ENCODE assay signal across 12 mouse cellular contexts in genomic region chr11:96315344-96315681, GRCm38 (mm10). TPM values are rescaled to one million over a fixed set of nuclear protein-coding genes. Genes with fewer than 3 reads are reported as not detected.
DNase-seq lines count a peak whose midpoint lies in the region; ATAC-seq lines count a peak whose summit lies in the region.
"Had no signal": no experiment of that assay in that cellular context is flagged by ENCODE, and none has a peak within 500 bp of the region (broad histone marks: within the 10 kb centered on the region; RNA-seq: fewer than 3 reads in every experiment).

No protein-coding gene starts in this region.

- 0 out of 2 replicates have a peak, but pooled peaks cover 4% of the 10 kb centered on the region for H3K36me3 ChIP-seq in kidney, embryonic 16.5 days (ENCODE audit: insufficient read depth, low read length)
- H3K36me3 ChIP-seq in intestine, embryonic 15.5 days: no peaks in the 10 kb centered on the region
- H3K36me3 ChIP-seq in neural tube, embryonic 11.5 days (ENCODE audit: control insufficient read depth, insufficient read depth, low read length): no peaks in the 10 kb centered on the region; the same call in 1 of the 2 replicates

- H3K9me3 ChIP-seq in kidney, embryonic 16.5 days (ENCODE audit: low read length): no peaks in the 10 kb centered on the region
- no peaks in the 10 kb centered on the region for H3K9me3 ChIP-seq in intestine, embryonic 15.5 days
- H3K9me3 ChIP-seq in neural tube, embryonic 11.5 days (ENCODE audit: control insufficient read depth, low read length): no peaks in the 10 kb centered on the region

- peak overlapping the region; percentile 71 for H3K4me3 ChIP-seq in kidney, embryonic 16.5 days (ENCODE audit: low read length)
- peak overlapping the region; percentile 39 for H3K4me3 ChIP-seq in intestine, embryonic 15.5 days (replicated peaks)
- peak overlapping the region; percentile 96 for H3K4me3 ChIP-seq in neural tube, embryonic 11.5 days (ENCODE audit: low read depth, low read length)

- peaks cover 66% of the 10 kb centered on the region for H3K4me1 ChIP-seq in kidney, embryonic 16.5 days (ENCODE audit: insufficient read depth, low read length)
- H3K4me1 ChIP-seq in intestine, embryonic 15.5 days (replicated peaks): peaks cover 35% of the 10 kb centered on the region
- peaks cover 32% of the 10 kb centered on the region for H3K4me1 ChIP-seq in neural tube, embryonic 11.5 days (ENCODE audit: control insufficient read depth, insufficient read depth, low read length)

- 10% methylated on average over 5 of the region's 5 CpGs for whole genome bisulfite sequencing in kidney, embryonic 16.5 days
- 21% methylated on average over 5 of the region's 5 CpGs for WGBS in intestine, embryonic 15.5 days
- WGBS in neural tube, embryonic 11.5 days: 0% methylated on average over 5 of the region's 5 CpGs

- H3K27me3 ChIP-seq in kidney, embryonic 16.5 days (ENCODE audit: insufficient read depth, low read length): no peaks in the 10 kb centered on the region
- H3K27me3 ChIP-seq in intestine, embryonic 15.5 days (replicated peaks): peaks cover 7% of the 10 kb centered on the region
- no peaks in the 10 kb centered on the region for H3K27me3 ChIP-seq in neural tube, embryonic 11.5 days (ENCODE audit: control insufficient read depth, insufficient read depth, low read length)

- no peak for ATAC-seq in kidney, embryonic 16.5 days (ENCODE audit: low FRiP score, low TSS enrichment)
- no peak for ATAC-seq in intestine, embryonic 15.5 days
- no peak for ATAC-seq in neural tube, embryonic 11.5 days (ENCODE audit: insufficient read depth, low FRiP score, low TSS enrichment)
- ATAC-seq: forebrain, embryonic 14.5 days had no signal

- H3K9ac ChIP-seq in kidney, embryonic 16.5 days (replicated peaks; ENCODE audit: low read length): peak overlapping the region; percentile 90
- H3K9ac ChIP-seq in intestine, embryonic 15.5 days: peak overlapping the region; percentile 57
- peak overlapping the region; percentile 100 for H3K9ac ChIP-seq in neural tube, embryonic 11.5 days (ENCODE audit: low read length)

- peak; percentile 75 for DNase-seq in adrenal gland, adult 2 months
- DNase-seq in adrenal gland, adult 8-10 months: no peak
- DNase-seq in kidney, adult 8-10 months: no peak
- no peak for DNase-seq in neural tube, embryonic 11.5 days (ENCODE audit: low spot score)
- DNase-seq in yolk sac, embryonic 10.5 days (ENCODE audit: low spot score): no peak
- no peak for DNase-seq in frontal cortex, postnatal 10 days (ENCODE audit: low spot score in 2 of 2)

- peak overlapping the region; percentile 90 for H3K4me2 ChIP-seq in kidney, embryonic 16.5 days (replicated peaks; ENCODE audit: low read depth, low read length)
- H3K4me2 ChIP-seq in intestine, embryonic 15.5 days (replicated peaks): peak overlapping the region; percentile 81
- H3K4me2 ChIP-seq in neural tube, embryonic 11.5 days (ENCODE audit: low read depth): peak overlapping the region; percentile 100

- H3K27ac ChIP-seq in kidney, embryonic 16.5 days (ENCODE audit: low read length): peak overlapping the region; percentile 99
- peak overlapping the region; percentile 90 for H3K27ac ChIP-seq in intestine, embryonic 15.5 days
- H3K27ac ChIP-seq in neural tube, embryonic 11.5 days (ENCODE audit: low read depth, low read length): peak overlapping the region; percentile 100

RNA-seq across cellular contexts. Expression of gene Hoxb4, which starts 2.8 kb away (rescaled TPM):
- 10 to 100 TPM; 16.7 to 21.8 TPM for total RNA-seq in adrenal gland, adult 2 months (2021)
- polyA plus RNA-seq in adrenal gland, adult 2 months (2012; rRNA removed): 27.9 and 30.0 TPM in 2 replicates
- 10 to 100 TPM; 19.9 to 45.3 (median 27.0) TPM for total RNA-seq in adrenal gland, adult 8-10 months (2022)
- polyA plus RNA-seq in kidney, embryonic 16.5 days (2015; fragmentation: Nextera tagmentation; extraction: Ambion mirVana): 4.1 and 6.2 TPM in 2 replicates
- polyA plus RNA-seq in intestine, embryonic 15.5 days (2015; fragmentation: Nextera tagmentation; extraction: Ambion mirVana): 2.8 and 3.2 TPM in 2 replicates
- 3.1 and 3.8 TPM in 2 replicates for polyA plus RNA-seq in neural tube, embryonic 11.5 days (2014; fragmentation: Nextera tagmentation; extraction: Ambion mirVana)
- total RNA-seq: layer of hippocampus, adult 18-20 months had no signal
- polyA plus RNA-seq: forebrain, embryonic 14.5 days had no signal

RNA-seq across cellular contexts. Expression of gene Hoxb3, which starts 7.8 kb away (rescaled TPM):
- 10 to 100 TPM; 20.1 to 21.9 TPM for total RNA-seq in adrenal gland, adult 2 months (2021)
- 89.4 and 94.9 TPM in 2 replicates for polyA plus RNA-seq in adrenal gland, adult 2 months (2012; rRNA removed)
- 10 to 100 TPM; 19.4 to 61.4 (median 27.9) TPM for total RNA-seq in adrenal gland, adult 8-10 months (2022)
- polyA plus RNA-seq in kidney, embryonic 16.5 days (2015; fragmentation: Nextera tagmentation; extraction: Ambion mirVana): 3.7 and 4.3 TPM in 2 replicates
- polyA plus RNA-seq in intestine, embryonic 15.5 days (2015; fragmentation: Nextera tagmentation; extraction: Ambion mirVana): 1.8 and 2.7 TPM in 2 replicates
- polyA plus RNA-seq in neural tube, embryonic 11.5 days (2014; fragmentation: Nextera tagmentation; extraction: Ambion mirVana): 10.3 and 14.2 TPM in 2 replicates
- total RNA-seq: layer of hippocampus, adult 18-20 months had no signal
- polyA plus RNA-seq: forebrain, embryonic 14.5 days had no signal

RNA-seq across cellular contexts. Expression of gene Hoxb5, which starts 12.2 kb away (rescaled TPM):
- total RNA-seq in adrenal gland, adult 2 months (2021): 10 to 100 TPM; 15.2 to 31.6 TPM
- 43.4 and 45.6 TPM in 2 replicates for polyA plus RNA-seq in adrenal gland, adult 2 months (2012; rRNA removed)
- 10 to 100 TPM; 25.2 to 38.3 (median 26.7) TPM for total RNA-seq in adrenal gland, adult 8-10 months (2022)
- polyA plus RNA-seq in kidney, embryonic 16.5 days (2015; fragmentation: Nextera tagmentation; extraction: Ambion mirVana): 19.2 and 24.3 TPM in 2 replicates
- 27.2 and 31.3 TPM in 2 replicates for polyA plus RNA-seq in intestine, embryonic 15.5 days (2015; fragmentation: Nextera tagmentation; extraction: Ambion mirVana)
- polyA plus RNA-seq in neural tube, embryonic 11.5 days (2014; fragmentation: Nextera tagmentation; extraction: Ambion mirVana): 49.0 and 49.1 TPM in 2 replicates
- total RNA-seq: common myeloid progenitor, adult 5-6 weeks; layer of hippocampus, adult 18-20 months had no signal
- polyA plus RNA-seq: forebrain, embryonic 14.5 days had no signal

RNA-seq across cellular contexts. Expression of gene Hoxb6, which starts 23.0 kb away (rescaled TPM):
- total RNA-seq in adrenal gland, adult 2 months (2021): 10 to 100 TPM; 33.0 to 72.2 TPM
- 201 and 210 TPM in 2 replicates for polyA plus RNA-seq in adrenal gland, adult 2 months (2012; rRNA removed)
- 10 to 100 TPM; 56.4 to 77.8 (median 59.5) TPM for total RNA-seq in adrenal gland, adult 8-10 months (2022)
- polyA plus RNA-seq in kidney, embryonic 16.5 days (2015; fragmentation: Nextera tagmentation; extraction: Ambion mirVana): 50.3 and 55.7 TPM in 2 replicates
- polyA plus RNA-seq in intestine, embryonic 15.5 days (2015; fragmentation: Nextera tagmentation; extraction: Ambion mirVana): 14.4 and 16.1 TPM in 2 replicates
- 81.4 and 87.2 TPM in 2 replicates for polyA plus RNA-seq in neural tube, embryonic 11.5 days (2014; fragmentation: Nextera tagmentation; extraction: Ambion mirVana)
- total RNA-seq: common myeloid progenitor, adult 5-6 weeks; layer of hippocampus, adult 18-20 months had no signal
- polyA plus RNA-seq: forebrain, embryonic 14.5 days had no signal

RNA-seq across cellular contexts. Expression of gene Hoxb7, which starts 28.9 kb away (rescaled TPM):
- 10 to 100 TPM; 46.4 to 46.7 TPM for total RNA-seq in adrenal gland, adult 2 months (2021)
- 48.8 and 55.9 TPM in 2 replicates for polyA plus RNA-seq in adrenal gland, adult 2 months (2012; rRNA removed)
- total RNA-seq in adrenal gland, adult 8-10 months (2022): 10 to 100 TPM; 44.6 to 62.9 (median 53.0) TPM
- polyA plus RNA-seq in kidney, embryonic 16.5 days (2015; fragmentation: Nextera tagmentation; extraction: Ambion mirVana): 60.9 and 68.3 TPM in 2 replicates
- polyA plus RNA-seq in intestine, embryonic 15.5 days (2015; fragmentation: Nextera tagmentation; extraction: Ambion mirVana): 10.7 and 12.4 TPM in 2 replicates
- polyA plus RNA-seq in neural tube, embryonic 11.5 days (2014; fragmentation: Nextera tagmentation; extraction: Ambion mirVana): 65.5 and 65.9 TPM in 2 replicates
- total RNA-seq: common myeloid progenitor, adult 5-6 weeks; layer of hippocampus, adult 18-20 months had no signal
- polyA plus RNA-seq: forebrain, embryonic 14.5 days; testis, adult 2 months had no signal

Comparison
In these comparisons a context has a peak if more than half of its experiments do, and no peak if none do; other contexts are left out.
1. H3K4me3 ChIP-seq: peak in every context shown above with its lines; median percentile 96 in neural tube, embryonic 11.5 days; 71 in kidney, embryonic 16.5 days; 39 in intestine, embryonic 15.5 days.